Mouse (Mus musculus): ENCODE measurements around the gene Tctex1d4. TPM values are rescaled to one million over a fixed set of nuclear protein-coding genes. Genes with fewer than 3 reads are reported as not detected.

The Tctex1d4 gene
- polyA plus RNA-seq, 1 experiment from 2014 or later, result 0.58 TPM

DNA sequence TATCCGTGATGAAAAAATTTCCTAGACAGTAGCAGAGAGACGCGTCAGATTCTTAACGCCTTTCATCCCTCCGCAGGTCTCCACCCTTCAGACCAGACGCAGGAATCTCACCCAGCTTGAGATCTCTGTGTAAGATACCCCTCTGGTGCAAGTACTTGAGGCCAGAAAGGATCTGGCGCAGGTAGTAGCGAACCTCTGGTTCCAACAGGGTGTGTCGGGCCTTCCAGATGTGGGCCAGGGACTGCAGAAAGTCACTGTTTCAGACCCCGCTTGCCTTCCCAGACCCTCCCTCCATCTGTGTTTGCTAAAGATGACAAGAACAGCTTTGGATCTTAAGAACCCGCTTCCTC is 6.2 kb downstream of the Tctex1d4 start:
- TF ChIP-seq EP300 (optimal IDR thresholded peaks at IDR 0.05), result no peak
- no peak for TF ChIP-seq CTCF (IDR thresholded peaks at IDR 0.05; ENCODE audit: low read depth)
- Histone ChIP-seq H3K4me1 (replicated peaks; ENCODE audit: control insufficient read depth, insufficient read depth) (no peaks in the 10 kb centered on the region), H3K9ac (ENCODE audit: low read length) (peak overlapping the region; percentile 89), H3K36me3 (ENCODE audit: control insufficient read depth, insufficient read depth, low read length) (peaks cover 9% of the 10 kb centered on the region; the same call in 1 of the 2 replicates), H3K27me3 (ENCODE audit: control insufficient read depth, insufficient read depth, low read length) (no peaks in the 10 kb centered on the region), H3K27ac (replicated peaks) (no peak overlapping the region), H3K9me3 (ENCODE audit: control insufficient read depth, low read length) (no peaks in the 10 kb centered on the region), H3K4me3 (ENCODE audit: low read depth, low read length) (peak overlapping the region; percentile 80), H3K4me2 (replicated peaks; ENCODE audit: low read depth) (peak overlapping the region; percentile 98)
- DNase-seq (ENCODE audit: low spot score), result no peak
- ATAC-seq (ENCODE audit: low FRiP score, low TSS enrichment), result no peak
- 38% methylated on average over 11 of the region's 11 CpGs for WGBS

GRCm38 (mm10) chr4:117133366-117133796 is 6.8 kb downstream of the Tctex1d4 start:
- peak overlapping the region; percentile 80 for H3K4me3 ChIP-seq (ENCODE audit: low read depth, low read length)
- peak; percentile 2; the same call in 1 of the 2 replicates for ATAC-seq (ENCODE audit: low FRiP score, low TSS enrichment)
- peak overlapping the region; percentile 82 for H3K27ac ChIP-seq (replicated peaks)
- DNase-seq (ENCODE audit: low spot score), result no peak
- TF ChIP-seq CTCF (IDR thresholded peaks at IDR 0.05; ENCODE audit: low read depth), result no peak
- no peaks in the 10 kb centered on the region for H3K27me3 ChIP-seq (ENCODE audit: control insufficient read depth, insufficient read depth, low read length)
- peaks cover 9% of the 10 kb centered on the region; the same call in 1 of the 2 replicates for H3K36me3 ChIP-seq (ENCODE audit: control insufficient read depth, insufficient read depth, low read length)
- WGBS, result under 1% methylated on average over 38 of the region's 42 CpGs
- no peaks in the 10 kb centered on the region for H3K9me3 ChIP-seq (ENCODE audit: control insufficient read depth, low read length)
- peak overlapping the region; percentile 89 for H3K9ac ChIP-seq (ENCODE audit: low read length)
- no peaks in the 10 kb centered on the region for H3K4me1 ChIP-seq (replicated peaks; ENCODE audit: control insufficient read depth, insufficient read depth)
- H3K4me2 ChIP-seq (replicated peaks; ENCODE audit: low read depth), result peak overlapping the region; percentile 98

- Histone ChIP-seq H3K9me3 (ENCODE audit: control insufficient read depth, low read length) (no peaks in the 10 kb centered on the region), H3K9ac (ENCODE audit: low read length) (peak within 1 kb of the TSS; percentile 89), H3K4me2 (replicated peaks; ENCODE audit: low read depth) (peak within 1 kb of the TSS; percentile 98), H3K27me3 (ENCODE audit: control insufficient read depth, insufficient read depth, low read length) (no peaks in the 10 kb centered on the region), H3K4me3 (ENCODE audit: low read depth, low read length) (peak within 1 kb of the TSS; percentile 80), H3K36me3 (ENCODE audit: control insufficient read depth, insufficient read depth, low read length) (0 out of 2 replicates have a peak, but pooled peaks cover 6% of the 10 kb centered on the region), H3K27ac (replicated peaks) (peak within 1 kb of the TSS; percentile 82), H3K4me1 (replicated peaks; ENCODE audit: control insufficient read depth, insufficient read depth) (no peaks in the 10 kb centered on the region)
- ATAC-seq (ENCODE audit: low FRiP score, low TSS enrichment) (peak; percentile 83), DNase-seq (ENCODE audit: low spot score) (peak; percentile 98)
- peak; percentile 28; the same call in 1 of the 2 replicates for TF ChIP-seq CTCF (IDR thresholded peaks at IDR 0.05; ENCODE audit: low read depth)
- TF ChIP-seq EP300 (optimal IDR thresholded peaks at IDR 0.05), result no peak
- WGBS, result 1% methylated on average over 42 of the region's 48 CpGs
Measured at GRCm38 (mm10) chr4:117133817-117134600, 7.4 kb downstream of the Tctex1d4 start, which contains the start of gene Plk3. Gene Plk3, minus strand, starts transcription at chr4:117133963.

DNA sequence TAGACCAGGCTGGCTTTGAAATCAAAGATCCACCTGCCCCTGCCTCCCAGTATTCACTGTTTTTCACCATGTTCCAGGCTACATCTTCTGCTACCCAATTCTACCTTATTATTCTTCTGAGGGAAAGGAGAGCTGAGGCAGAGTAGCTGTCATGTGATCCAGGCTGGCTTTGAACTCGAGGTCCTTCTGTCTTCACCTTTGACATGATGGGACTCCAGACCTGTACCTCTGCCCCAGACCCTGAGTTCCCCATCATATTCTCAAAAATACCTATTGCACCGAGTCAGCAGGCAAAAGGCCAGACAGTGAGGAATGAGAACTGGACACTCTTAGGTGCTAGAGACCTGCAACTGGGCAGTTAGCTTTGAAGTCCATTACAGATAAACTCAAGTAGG is 8.0 kb downstream of the Tctex1d4 start:
- ATAC-seq (ENCODE audit: low FRiP score, low TSS enrichment), result no peak
- H3K4me2 ChIP-seq (replicated peaks; ENCODE audit: low read depth), result peak overlapping the region; percentile 98; the same call in 1 of the 2 replicates
- H3K9ac ChIP-seq (ENCODE audit: low read length), result peak overlapping the region; percentile 23; the same call in 1 of the 2 replicates
- 0 out of 2 replicates have a peak, but pooled peaks cover 6% of the 10 kb centered on the region for H3K36me3 ChIP-seq (ENCODE audit: control insufficient read depth, insufficient read depth, low read length)
- no peaks in the 10 kb centered on the region for H3K9me3 ChIP-seq (ENCODE audit: control insufficient read depth, low read length)
- 33% methylated on average over 2 of the region's 2 CpGs for WGBS
- no peaks in the 10 kb centered on the region for H3K27me3 ChIP-seq (ENCODE audit: control insufficient read depth, insufficient read depth, low read length)
- no peak overlapping the region; the same call in 1 of the 2 replicates for H3K27ac ChIP-seq (replicated peaks)
- H3K4me3 ChIP-seq (ENCODE audit: low read depth, low read length), result no peak overlapping the region
- DNase-seq (ENCODE audit: low spot score), result no peak
- TF ChIP-seq EP300 (optimal IDR thresholded peaks at IDR 0.05) (no peak), CTCF (IDR thresholded peaks at IDR 0.05; ENCODE audit: low read depth) (no peak)
- H3K4me1 ChIP-seq (replicated peaks; ENCODE audit: control insufficient read depth, insufficient read depth), result no peaks in the 10 kb centered on the region

DNA sequence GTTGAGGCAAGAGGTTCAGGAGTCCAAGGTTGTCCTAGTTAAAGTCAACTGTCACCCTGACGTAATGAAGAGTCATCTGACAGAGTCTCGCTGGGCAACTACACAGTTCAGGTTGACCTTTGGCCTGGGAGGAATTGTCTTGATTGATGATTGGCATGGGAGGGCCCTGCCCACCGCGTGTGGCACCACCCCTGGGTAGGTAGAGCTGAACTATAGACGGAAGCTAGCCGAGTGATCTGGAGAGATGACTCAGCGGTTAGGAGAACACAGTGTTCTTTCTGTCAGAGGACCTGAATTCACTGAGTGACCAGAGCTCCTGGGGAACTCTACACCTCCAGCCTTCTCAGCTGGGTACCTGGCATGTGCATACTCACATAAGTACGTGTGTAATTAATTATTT is 9.4 kb downstream of the Tctex1d4 start:
- Histone ChIP-seq H3K27me3 (ENCODE audit: control insufficient read depth, insufficient read depth, low read length) (no peaks in the 10 kb centered on the region), H3K36me3 (ENCODE audit: control insufficient read depth, insufficient read depth, low read length) (no peaks in the 10 kb centered on the region), H3K9ac (ENCODE audit: low read length) (no peak overlapping the region), H3K27ac (replicated peaks) (peak overlapping the region; percentile 85), H3K4me2 (replicated peaks; ENCODE audit: low read depth) (no peak overlapping the region), H3K4me3 (ENCODE audit: low read depth, low read length) (no peak overlapping the region), H3K9me3 (ENCODE audit: control insufficient read depth, low read length) (no peaks in the 10 kb centered on the region), H3K4me1 (replicated peaks; ENCODE audit: control insufficient read depth, insufficient read depth) (no peaks in the 10 kb centered on the region)
- ATAC-seq (ENCODE audit: low FRiP score, low TSS enrichment) (peak; percentile 89), DNase-seq (ENCODE audit: low spot score) (peak; percentile 88)
- TF ChIP-seq CTCF (IDR thresholded peaks at IDR 0.05; ENCODE audit: low read depth), result no peak
- no peak for TF ChIP-seq EP300 (optimal IDR thresholded peaks at IDR 0.05)
- WGBS, result 24% methylated on average over 8 of the region's 8 CpGs

Measured in stomach, postnatal 0 days (tissue).